In genomic region chr19:6206716-6207115, GRCm38 (mm10) we compare ENCODE assay signal across 23 mouse cellular contexts. TPM values are rescaled to one million over a fixed set of nuclear protein-coding genes. Genes with fewer than 3 reads are reported as not detected.
"Had no signal": no experiment of that assay in that cellular context is flagged by ENCODE, and none has a peak within 500 bp of the region (broad histone marks: within the 10 kb centered on the region; RNA-seq: fewer than 3 reads in every experiment).

No protein-coding gene starts in this region.

- H3K4me1 ChIP-seq: limb, embryonic 13.5 days; midbrain, embryonic 12.5 days; neural tube, embryonic 13.5 days; stomach, embryonic 15.5 days had no signal

- H3K9ac ChIP-seq: limb, embryonic 13.5 days; liver, embryonic 14.5 days; lung, embryonic 14.5 days; midbrain, embryonic 12.5 days; neural tube, embryonic 13.5 days; stomach, embryonic 15.5 days had no signal

- H3K9me3 ChIP-seq: limb, embryonic 13.5 days; midbrain, embryonic 12.5 days; neural tube, embryonic 13.5 days; stomach, embryonic 15.5 days had no signal

- DNase-seq: kidney, adult 8-10 months; kidney, postnatal 36 days; left cerebral cortex, postnatal 4 days; lung, embryonic 14.5 days; retina, postnatal 1 day; right cerebral cortex, postnatal 4 days; spleen, adult 18-20 months; thymus, adult 2 months; thymus, postnatal 36 days had no signal

- ATAC-seq: intestine, postnatal 0 days; midbrain, embryonic 16.5 days had no signal

- H3K27me3 ChIP-seq: limb, embryonic 13.5 days; midbrain, embryonic 12.5 days; neural tube, embryonic 13.5 days; stomach, embryonic 15.5 days had no signal

- H3K36me3 ChIP-seq: limb, embryonic 13.5 days; midbrain, embryonic 12.5 days; neural tube, embryonic 13.5 days; stomach, embryonic 15.5 days had no signal

- H3K27ac ChIP-seq: limb, embryonic 13.5 days; liver, embryonic 14.5 days; midbrain, embryonic 12.5 days; neural tube, embryonic 13.5 days; stomach, embryonic 15.5 days had no signal

- H3K4me3 ChIP-seq: limb, embryonic 13.5 days; midbrain, embryonic 12.5 days; neural tube, embryonic 13.5 days; stomach, embryonic 15.5 days had no signal

- H3K4me2 ChIP-seq: limb, embryonic 13.5 days; lung, embryonic 14.5 days; midbrain, embryonic 12.5 days; neural tube, embryonic 13.5 days; stomach, embryonic 15.5 days had no signal

RNA-seq across cellular contexts. Expression of gene Gpha2, which starts 19.5 kb away (rescaled TPM):
- total RNA-seq: layer of hippocampus, adult 8-10 months; layer of hippocampus, postnatal 14 days; left cerebral cortex, adult 18-20 months; left cerebral cortex, postnatal 10 days; left cerebral cortex, postnatal 4 days; megakaryocyte-erythroid progenitor cell, adult 5-6 weeks had no signal
- polyA plus RNA-seq: liver, adult 2 months; liver, embryonic 14.5 days; midbrain, embryonic 16.5 days; neural tube, embryonic 13.5 days had no signal

RNA-seq across cellular contexts. Expression of gene Majin, which starts 22.5 kb away (rescaled TPM):
- total RNA-seq: layer of hippocampus, adult 8-10 months; layer of hippocampus, postnatal 14 days; left cerebral cortex, postnatal 10 days; left cerebral cortex, postnatal 4 days; liver, adult 2 months; megakaryocyte-erythroid progenitor cell, adult 5-6 weeks had no signal
- polyA plus RNA-seq: intestine, postnatal 0 days; kidney, embryonic 16.5 days; limb, embryonic 13.5 days; liver, adult 2 months; liver, embryonic 14.5 days; lung, embryonic 14.5 days; midbrain, embryonic 12.5 days; midbrain, embryonic 16.5 days; neural tube, embryonic 13.5 days; stomach, embryonic 15.5 days had no signal
